Mouse (Mus musculus) right cerebral cortex, postnatal 4 days (tissue): ENCODE measurements at regions not wholly inside any gene's neighbourhood (a gene's known extent, or its start where the extent isn't known, plus 50 kb on each side); places are given as distances from the start of the nearest gene placed in this dataset.

Experiments
- DNase-seq: peaks from one replicate; pipeline ENCODE4 v3.0.0-alpha.2; 2022

DNA sequence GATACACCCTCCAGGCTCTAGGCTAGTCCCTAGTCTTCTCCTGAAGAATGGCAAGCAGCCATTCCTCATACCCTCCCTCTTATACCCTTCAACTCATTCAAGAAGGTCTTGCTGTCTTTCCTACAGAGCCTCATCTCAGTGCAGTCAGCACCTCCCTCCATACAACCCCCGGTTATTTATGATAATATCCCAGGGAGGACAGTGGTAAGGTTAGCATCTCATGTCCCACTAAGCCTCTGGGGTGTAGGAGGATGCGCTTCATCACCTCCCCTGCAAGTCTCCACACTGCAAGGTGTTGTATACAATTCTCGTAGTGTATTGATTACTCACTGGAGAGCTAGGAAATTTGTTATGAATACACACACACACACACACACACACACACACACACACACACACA is 80.2 kb upstream of the Shisa6 start:
- no peak for DNase-seq

DNA sequence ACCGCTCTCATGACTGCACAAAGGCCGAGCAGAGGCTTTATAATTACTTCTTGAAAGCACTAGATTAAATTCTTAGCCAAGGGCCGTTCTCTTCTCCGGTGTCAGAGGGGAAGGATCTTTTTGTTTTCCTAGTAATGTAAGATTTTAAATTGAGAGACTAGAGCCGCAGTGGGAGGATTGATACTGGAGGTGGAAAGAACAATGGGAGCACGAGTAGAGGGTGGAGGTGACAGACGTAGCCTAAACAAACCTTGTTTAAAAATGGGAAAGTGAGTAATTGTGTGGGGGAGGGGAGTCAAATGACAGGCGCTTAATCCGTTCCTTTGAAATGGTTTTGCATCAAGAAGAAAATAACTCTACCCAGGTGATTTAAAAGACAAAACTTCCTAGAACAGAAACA is 80.9 kb upstream of the Shisa6 start:
- no peak for DNase-seq

DNA sequence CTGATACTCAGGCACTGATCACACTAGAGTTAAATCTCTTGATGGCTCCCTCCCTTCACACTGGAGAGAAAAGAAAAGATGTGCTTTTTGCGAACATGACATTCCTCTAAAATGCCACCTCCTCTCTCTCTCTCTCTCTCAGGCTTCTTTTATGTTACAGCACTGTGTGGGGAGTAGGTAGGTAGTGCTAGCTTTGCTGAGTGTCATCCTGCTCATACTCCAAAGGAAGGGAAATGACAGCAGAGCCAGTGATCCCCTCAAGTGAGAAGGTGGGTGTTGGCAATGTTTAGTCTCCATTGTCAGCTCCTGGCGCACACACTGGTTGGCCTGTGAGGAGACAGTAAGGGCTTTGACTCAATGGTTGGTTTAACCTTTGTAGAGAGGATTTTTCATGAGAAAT is 84.0 kb upstream of the Shisa6 start:
- DNase-seq: no peak

- DNase-seq: peak; percentile 10
These were observed 87.4 kb upstream of the Shisa6 start for GRCm38 (mm10) chr11:66613150-66613549.

DNA sequence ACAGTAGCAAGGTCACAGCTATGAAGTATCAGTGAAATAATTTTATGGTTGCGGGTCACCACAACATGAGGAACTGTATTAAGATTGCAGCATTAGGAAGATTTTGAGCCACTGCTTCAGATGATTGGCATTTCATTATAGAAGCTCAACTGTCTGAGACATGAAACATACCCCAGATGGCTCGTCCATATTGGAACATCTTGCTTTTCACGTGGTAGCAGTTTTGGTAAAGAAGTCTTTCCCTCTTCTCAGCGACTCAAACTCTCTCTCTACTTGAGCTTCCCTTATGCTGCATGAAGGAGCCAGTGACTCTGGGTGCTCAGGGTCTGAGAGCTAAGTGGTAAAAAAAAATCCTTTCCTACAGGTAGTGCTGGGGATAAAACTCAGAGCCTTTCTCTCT is 99.7 kb upstream of the Shisa6 start:
- no peak for DNase-seq

GRCm38 (mm10) chr11:66656810-66657209 is 131.0 kb upstream of the Shisa6 start:
- DNase-seq: no peak

- no peak for DNase-seq
These were observed 148.8 kb upstream of the Shisa6 start for GRCm38 (mm10) chr11:66674581-66674980.

- DNase-seq: no peak
These were observed 154.4 kb upstream of the Shisa6 start for GRCm38 (mm10) chr11:66680057-66680621.

GRCm38 (mm10) chr11:66681892-66682291 is 156.1 kb upstream of the Shisa6 start:
- DNase-seq: no peak

DNA sequence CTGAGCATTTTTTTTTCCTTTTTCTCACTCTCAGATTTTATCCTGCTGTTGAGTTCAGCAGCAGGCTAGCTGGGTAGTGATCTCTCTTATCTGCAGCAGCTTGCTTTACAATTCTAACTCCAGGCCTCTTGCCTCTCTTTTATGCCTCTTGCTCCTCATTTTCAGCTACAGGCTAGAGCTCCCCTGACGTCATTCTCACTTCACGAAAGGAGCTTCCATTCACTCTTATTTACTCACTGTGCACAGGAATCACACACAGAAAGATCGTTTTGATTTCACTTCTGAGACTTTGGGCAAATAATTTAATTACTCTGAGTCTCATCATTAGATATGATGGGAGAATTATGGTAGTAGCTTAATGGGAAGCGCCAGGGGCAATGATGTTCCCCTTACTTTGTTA is 158.4 kb upstream of the Shisa6 start:
- no peak for DNase-seq

DNA sequence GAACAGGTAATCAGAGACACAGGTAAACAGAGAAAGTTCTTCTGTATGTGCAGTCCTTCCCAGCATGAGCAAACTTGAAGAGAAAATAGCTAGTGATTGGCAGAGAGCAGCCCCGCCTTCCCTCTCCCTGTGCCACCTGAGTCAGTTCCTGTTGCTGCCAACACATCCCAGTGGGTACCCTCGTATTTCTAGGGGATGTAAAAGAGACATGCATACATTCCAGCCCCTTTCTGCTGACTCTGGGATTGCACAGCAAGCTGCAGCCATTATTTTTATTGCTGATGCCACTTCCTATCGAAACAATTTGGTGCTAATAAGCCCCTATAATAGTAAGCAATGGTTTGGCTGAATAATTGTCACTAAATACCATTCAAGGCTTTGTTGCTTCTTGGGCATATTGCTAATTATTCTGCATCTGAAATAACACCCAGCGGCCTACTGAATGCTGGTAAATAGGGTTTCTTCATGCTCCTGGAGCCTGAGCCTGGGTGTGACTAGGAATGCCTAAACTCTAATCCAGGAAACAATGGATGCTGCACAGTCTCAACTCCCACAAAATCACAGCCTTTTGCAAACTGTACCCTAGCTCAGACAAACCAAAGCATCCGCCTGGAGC is 169.0 kb upstream of the Shisa6 start:
- DNase-seq: no peak

DNA sequence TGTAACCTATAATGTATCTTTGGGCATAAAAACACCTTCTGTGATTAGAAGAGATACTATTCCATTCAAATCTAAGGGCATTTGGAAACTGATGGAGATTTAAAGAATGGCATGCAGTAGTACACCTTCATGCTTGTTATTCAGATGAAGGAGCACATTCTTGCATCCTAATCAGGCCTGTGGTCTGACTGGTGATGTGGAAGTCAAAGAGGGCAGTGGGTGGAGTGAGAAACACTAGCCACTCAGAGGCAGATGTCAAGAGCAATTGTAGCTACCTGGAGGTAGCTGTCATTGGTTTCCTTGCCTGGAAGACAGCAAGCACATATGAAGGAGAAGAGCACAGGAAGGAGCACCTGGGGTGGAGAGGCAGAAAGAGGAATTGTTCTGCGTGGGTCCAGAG is 171.0 kb upstream of the Shisa6 start:
- DNase-seq: no peak

GRCm38 (mm10) chr11:66745479-66745878 is 166.3 kb upstream of the Pirt start:
- DNase-seq: no peak

DNA sequence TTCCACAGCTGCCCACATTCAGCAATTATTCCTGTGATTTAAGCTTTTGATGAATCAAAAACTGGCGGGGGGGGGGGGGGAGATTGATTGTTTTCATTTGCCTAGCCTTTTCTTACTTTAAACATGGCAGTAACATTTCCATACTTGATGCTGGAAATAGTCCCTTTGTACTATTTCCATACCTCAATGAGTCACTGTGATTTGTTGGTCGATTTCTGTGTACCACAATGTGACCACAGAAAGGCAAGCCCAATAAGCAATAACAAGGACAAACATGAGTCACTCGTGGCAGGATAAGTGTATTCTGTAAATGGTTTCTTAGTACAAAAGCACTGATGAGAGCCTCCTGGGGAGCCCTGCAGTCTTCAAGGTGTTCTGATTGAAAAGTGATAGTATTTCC is 121.8 kb upstream of the Pirt start:
- DNase-seq: no peak

GRCm38 (mm10) chr11:66806887-66807286 is 104.9 kb upstream of the Pirt start:
- DNase-seq: no peak

DNA sequence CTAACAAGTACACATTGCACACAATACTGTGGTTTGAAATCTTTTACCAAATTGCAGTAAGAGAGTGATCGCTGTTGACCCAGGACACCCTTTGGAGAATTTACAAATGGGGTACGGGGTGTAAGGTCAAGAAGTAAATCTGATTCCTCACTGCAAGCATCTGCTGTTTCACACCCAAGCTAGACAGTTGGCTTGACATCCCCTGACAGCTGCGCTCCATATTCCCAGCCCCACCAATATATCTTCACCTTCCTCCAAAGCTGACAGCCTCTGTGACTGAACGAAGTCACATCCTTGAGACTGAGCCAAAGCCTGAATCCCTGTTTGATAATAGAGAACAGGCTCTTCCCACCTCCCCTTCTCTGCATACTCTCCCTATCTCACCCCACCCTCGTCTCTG is 98.5 kb upstream of the Pirt start:
- no peak for DNase-seq

DNA sequence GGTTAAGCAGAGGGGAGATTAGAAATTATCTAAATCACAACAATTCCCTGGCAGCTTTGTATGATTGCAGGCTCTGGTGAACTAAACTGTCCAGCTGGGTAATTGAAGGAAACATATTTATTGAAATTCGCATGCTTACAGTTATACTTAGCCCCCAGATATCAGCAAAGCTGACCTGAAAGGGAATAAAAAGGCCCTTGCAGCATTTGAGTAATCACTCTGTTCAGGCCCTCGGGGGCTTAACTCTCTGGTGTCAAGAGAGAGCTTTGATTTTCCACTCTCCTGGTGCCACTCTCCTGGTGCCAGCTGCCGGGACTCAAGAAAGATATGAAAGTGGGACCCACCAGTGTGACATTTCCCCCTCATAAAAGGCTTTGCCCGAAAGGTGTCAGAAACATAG is 98.0 kb upstream of the Pirt start:
- no peak for DNase-seq

DNA sequence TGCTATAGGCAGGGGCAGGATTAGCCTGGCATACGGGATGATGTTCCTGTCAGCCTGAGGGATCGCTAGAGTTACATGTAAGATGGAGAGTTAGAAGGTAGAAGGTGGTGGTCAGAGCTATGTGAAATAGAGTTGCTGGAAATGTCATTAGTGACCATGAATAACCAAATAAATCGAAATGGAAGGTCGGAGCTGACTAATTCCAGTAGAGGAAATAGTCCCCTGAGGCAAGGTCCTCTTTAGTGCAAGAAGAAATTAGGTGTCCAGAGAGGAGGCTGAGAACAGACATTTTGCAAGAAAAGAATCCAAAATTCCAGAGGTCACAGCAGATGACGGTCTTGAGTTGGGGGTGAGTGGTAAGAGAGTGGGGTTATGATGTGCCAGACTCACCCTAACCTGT is 75.9 kb upstream of the Pirt start:
- DNase-seq: no peak

DNA sequence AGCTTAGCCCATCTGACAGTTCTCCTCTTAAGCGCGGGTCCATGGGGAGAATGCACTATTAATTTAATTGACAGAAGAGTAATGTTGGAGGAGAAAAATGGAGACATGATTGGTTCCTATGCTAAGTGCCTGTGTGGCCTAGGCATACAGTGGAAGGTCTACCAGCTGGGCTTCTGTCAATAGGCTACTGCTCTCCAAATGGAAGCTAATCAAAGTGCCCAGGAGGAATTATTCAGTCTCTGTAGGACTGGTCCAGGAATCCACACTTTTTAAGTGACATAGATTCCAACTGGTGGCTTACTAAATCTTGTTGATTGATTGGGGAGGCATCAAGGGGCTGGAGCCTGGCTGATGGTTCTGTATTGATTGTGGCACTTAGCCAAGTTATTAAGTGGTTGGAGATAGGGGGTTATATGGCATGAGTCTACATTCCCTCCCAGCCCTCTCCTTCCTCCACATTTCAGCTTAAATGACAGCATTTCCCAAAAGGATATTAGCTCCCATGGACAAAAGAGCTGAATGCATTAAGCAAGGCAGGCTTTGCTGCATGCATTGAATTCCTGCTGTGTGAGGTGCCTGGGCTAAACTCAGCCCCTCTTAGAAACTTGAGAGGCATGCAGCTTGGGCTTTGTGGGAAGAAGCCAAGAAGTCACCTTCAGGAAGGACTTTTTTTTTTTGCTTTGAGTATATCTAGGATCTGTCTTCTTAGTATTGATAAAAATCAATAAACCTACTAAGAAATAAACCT is 75.0 kb upstream of the Pirt start:
- no peak for DNase-seq

DNA sequence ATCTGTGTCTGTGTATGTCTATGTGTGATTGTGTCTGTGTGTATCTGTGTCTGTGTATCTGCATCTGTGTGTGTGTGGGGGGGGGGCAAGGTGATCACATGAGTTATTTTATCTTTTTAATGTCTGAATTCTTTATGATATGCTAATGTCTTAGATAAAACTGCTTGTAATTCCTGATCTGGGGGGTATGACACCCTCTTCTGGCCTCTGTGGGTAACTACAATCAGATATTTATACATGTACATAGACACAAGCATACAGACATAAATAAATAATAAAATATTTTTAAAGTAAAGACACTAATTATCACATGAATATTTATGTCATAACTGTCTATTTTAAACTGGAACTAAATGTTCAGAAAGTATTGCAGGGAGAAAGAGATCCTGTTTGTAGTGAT is 66.5 kb upstream of the Pirt start:
- DNase-seq: no peak

DNA sequence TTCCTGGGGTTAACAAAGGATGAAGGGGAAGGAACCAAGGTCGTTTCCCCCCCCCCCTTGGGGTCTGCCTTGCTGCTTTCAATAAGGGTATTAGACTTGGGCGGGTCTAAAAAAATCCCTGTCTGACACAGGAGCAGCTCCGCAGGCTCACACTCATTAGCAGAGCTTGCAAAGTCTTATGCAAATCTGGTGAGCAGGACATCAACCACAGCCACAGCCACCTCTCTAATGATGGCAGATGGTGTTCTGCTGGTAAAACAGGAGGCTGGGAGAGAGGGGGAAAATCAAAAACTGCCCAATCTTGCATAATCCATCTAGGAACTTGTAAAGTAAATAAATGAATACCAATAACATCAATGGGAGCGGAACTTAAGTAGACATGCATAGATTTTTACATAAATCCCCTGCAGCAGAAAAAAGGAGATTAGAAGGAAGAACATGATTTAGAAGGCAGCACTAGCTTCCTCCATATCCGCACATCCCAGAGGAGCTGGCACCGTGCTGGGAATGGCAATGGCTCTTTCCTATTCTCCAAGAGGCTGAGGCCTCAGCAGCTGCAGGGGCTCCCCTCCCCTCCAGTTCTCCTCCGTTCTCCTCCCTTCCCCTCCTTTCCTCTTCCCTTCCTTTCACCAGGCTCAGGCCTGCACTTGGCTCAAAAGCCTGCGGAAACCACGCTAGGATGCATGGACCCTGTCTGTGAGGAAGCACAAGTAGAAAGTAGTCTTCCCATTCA is 65.6 kb upstream of the Pirt start:
- peak; percentile 26 for DNase-seq
